Mouse (Mus musculus) right cerebral cortex, adult 18-20 months (tissue): ENCODE measurements around the gene Usp17lb.
"Not testable (repeated sequence)": the region's sequence is repeated elsewhere in the genome, so short reads cannot be mapped to it uniquely, and the experiment has no call there.

Experiments used
- DNase-seq: peaks from one replicate; pipeline ENCODE4 v3.0.0; 2022; ENCODE audit warnings: mixed read lengths

Usp17lb gene

DNA sequence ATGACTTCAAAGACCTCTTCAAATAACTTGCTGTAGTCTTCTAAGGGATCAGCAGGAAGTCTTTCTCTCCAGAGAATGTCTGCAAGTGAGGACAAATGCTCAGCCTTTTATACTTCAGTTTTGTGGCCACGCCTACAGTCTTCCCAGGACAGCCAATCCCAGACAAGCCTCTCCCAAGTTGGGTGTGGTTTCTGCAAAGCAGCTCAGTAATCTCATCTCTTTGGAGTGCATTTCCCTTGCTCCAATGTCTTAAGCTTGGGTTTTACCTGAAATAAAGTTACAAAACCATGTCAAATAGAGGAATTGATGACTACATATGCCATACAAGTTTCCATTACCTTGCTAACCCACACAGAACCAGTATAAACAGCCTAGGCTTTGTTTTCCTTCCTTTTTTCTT, at the start of gene Usp17lb:
Gene Usp17lb, minus strand, starts transcription at position 101 of the 400 bp plus-strand sequence.
- DNase-seq, result no peak

DNA sequence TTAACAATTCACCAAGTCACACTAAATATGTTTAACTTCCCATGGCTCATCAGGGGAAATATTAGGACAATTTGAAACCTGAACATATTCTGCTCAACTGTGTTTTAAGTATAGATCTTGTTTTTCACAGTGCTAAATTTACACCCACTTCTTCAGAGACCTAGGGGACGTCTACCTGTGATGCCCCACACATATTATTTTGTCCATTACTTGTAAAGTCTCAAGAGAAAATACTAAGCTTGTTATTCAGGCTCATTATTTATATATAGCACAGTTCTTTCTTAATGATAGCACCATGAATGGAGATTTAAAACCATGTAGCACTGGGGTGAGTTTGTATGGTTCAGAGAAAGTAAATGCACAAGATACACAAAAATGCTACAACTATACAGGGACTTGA, 35.3 kb upstream of the Usp17lb start, which contains the start of gene Olfr665:
Gene Olfr665, plus strand, starts transcription at position 301 of the 400 bp plus-strand sequence.
- DNase-seq, result no peak

DNA sequence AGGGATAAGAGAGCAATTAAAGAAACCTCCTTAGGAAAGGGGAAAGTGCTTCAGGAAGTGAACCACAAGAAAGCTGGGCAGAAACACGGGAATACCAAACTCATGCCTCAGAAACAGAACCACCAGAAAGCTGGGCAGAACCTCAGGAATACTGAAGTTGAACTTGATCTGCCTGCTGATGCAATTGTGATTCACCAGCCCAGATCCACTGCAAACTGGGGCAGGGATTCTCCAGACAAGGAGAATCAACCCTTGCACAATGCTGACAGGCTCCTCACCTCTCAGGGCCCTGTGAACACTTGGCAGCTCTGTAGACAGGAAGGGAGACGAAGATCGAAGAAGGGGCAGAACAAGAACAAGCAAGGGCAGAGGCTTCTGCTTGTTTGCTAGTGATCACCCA, 19.0 kb upstream of the Usp17lb start:
- DNase-seq, result no peak

DNA sequence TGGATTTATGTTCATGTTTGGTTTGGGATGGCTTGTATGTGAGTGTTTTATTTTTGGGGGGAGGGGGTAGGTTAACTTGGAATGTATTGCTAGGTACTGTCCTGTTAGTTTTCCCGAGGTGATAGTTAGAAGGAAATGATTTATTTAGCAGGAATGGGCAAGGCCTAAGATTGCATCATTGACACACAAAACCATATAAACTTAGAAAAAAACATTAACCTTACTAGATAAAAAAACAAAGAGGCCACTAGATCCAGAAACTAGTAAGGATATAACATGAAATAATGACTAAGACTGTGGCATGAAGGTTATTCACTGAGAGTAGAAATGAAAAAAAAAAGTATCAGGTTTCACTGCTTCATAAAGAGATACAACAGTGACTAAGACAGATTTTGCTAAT, 15.3 kb upstream of the Usp17lb start:
- DNase-seq, result no peak

DNA sequence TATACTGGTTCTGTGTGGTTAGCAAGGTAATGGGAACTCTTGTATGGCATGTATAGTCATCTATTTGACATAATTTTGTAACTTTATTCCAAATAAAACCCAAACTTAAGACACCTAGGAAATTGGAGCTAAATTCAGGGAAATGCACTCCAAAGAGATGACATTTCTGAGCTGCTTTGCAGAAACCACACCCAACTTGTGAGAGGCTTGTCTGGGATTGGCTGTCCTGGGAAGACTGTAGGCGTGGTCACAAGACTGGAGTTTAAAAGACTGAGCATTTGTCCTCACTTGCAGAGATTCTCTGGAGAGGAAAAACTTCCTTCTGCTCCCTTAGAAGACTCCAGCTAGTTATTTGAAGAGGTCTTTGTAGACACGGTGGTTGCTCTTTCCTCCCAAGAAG, 14.3 kb upstream of the Usp17lb start, which contains the start of gene Usp17la:
Gene Usp17la, plus strand, starts transcription at position 301 of the 400 bp plus-strand sequence.
- DNase-seq, result not testable (repeated sequence)

DNA sequence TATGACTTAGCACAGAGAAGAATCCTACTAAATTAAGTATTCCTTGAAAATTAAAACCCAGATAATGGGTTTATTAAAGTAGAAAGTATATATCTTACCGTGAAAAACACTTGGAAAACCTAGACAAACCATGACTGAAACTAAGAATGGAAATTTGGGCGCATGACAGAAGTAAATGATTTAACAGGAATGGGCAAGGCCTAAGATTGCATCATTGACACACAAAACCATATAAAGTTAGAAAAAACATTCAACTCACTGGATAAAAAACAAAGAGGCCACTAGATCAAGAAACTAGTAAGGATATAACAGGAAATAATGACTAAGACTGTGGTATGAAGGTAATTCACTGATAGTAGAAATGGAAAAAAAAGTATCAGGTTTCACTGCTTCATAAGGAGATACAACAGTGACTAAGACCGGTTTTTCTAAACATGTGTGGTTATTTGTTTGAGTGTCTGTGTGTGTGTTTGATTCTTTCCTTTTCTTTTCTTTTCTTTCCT, 12.9 kb upstream of the Usp17lb start:
- DNase-seq, result no peak

DNA sequence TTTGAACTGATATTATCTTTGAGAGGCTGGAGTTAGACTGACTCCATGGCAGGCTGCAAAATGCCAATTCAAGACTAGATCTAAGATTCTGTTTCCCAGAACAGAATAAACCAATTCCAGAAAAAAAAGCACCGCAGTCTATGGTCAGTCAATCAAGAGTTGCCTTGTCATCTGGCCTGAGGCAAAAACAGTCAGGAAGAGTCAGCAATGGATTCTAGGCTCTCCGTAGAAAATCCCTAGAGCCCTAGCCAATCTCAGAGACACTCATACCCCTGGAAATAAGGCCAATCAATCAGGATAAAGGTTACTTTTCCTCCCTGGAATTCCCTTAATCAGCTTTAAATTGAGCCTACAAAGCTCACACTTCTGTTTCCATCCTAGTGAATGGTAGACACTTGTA, 9.1 kb upstream of the Usp17lb start:
- not testable (repeated sequence) for DNase-seq

DNA sequence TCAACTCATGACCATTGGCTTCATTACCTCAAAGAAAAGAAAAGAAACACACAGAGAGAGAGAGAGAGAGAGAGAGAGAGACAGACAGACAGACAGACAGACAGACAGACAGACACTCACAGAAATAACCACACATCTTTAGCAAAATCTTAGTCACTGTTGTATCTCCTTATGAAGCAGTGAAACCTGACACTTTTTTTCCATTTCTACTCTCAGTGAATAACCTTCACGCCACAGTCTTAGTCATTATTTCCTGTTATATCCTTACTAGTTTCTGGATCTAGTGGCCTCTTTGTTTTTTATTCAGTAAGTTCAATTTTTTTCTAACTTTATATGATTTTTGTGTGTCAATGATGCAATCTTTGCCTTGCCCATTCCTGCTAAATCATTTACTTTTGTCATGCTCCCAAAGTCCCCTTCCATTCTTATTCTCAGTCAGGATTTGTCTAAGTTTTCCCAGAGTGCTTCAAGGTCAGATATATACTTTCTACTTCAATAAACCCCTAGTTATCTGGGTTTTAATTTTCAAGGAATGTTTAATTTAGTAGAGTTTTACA, 1.4 kb upstream of the Usp17lb start:
- no peak for DNase-seq

DNA sequence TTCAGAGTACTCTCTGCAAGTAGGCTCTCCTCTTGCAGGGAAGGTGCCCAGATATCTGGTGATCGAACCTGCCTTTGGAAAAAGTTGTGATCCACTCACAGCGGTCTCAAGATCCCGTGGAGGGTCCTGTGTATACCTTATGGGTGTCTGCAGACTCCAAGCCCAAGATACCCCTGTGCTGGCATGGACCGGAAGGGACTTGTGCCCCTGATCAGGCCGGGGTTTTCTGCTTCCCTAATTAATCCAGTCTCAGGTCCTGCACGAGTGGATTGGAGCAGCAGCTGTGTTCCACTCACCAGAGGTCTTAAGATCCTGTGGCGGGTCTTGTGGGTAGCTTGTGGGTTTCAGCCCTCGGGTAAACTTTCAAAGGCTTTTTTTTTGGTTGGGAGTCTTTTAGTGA, 32.1 kb downstream of the Usp17lb start:
- not testable (repeated sequence) for DNase-seq

DNA sequence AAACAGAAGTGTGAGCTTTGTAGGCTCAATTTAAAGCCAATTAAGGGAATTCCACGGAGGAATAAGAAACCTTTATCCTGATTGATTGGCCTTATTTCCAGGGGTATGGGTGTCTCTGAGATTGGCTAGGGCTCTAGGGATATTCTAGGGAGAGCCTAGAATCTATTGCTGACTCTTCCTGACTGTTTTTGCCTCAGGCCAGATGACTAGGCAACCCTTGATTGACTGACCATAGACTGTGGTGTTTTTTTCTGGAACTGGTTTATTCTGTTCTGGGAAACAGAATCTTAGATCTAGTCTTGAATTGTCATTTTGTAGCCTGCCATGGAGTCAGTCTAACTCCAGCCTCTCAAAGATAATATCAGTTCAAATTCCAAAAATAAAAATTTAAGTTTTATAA, 51.6 kb downstream of the Usp17lb start:
- DNase-seq, result no peak
